Mouse (Mus musculus) skeletal muscle tissue, adult 2 months (tissue): ENCODE measurements around the gene Naxe.

ENCODE experiments used
- DNase-seq: peaks from one replicate; pipeline ENCODE4 v3.0.0-alpha.2; 2012; ENCODE audit warnings: low read depth, low spot score

The Naxe gene

DNA sequence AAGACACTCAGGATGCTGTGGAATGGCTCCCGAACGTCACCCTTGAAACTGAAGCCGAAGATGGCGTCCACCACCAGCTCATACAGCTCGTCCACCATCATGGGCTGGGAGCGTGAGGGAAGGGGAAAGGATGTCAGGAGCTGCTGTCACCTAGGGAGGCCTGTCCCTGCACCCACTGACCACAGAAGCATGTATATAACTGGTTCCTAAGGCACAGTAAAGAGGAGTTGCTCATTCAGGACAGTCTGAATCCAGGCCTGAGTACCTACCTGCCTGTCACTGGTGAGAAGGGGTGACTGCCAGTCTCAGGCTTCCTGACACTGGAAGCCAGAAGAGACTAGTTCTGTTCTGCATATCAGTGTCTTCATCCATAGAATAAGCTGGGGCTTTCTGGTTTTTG is 1.3 kb downstream of the Naxe start:
- no peak for DNase-seq

DNA sequence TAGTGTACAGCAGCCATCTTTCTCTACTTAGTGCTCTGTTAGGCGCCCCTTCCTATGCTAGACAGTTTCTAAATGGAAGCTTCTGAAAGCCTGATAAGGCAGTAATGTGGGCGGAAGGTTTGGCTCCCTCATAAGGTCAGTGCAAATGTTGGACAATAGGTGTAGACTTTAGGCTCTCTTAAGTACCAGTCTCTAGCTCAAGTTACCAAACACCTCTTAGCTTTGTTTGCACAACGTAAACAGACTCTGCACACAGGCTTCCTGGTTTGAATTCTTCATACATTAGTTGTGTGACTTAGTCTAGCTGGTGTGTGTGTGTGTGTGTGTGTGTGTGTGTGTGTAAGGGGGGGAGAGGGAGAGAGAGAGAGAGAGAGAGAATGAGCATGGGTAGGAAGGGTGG is 8.8 kb downstream of the Naxe start:
- no peak for DNase-seq

DNA sequence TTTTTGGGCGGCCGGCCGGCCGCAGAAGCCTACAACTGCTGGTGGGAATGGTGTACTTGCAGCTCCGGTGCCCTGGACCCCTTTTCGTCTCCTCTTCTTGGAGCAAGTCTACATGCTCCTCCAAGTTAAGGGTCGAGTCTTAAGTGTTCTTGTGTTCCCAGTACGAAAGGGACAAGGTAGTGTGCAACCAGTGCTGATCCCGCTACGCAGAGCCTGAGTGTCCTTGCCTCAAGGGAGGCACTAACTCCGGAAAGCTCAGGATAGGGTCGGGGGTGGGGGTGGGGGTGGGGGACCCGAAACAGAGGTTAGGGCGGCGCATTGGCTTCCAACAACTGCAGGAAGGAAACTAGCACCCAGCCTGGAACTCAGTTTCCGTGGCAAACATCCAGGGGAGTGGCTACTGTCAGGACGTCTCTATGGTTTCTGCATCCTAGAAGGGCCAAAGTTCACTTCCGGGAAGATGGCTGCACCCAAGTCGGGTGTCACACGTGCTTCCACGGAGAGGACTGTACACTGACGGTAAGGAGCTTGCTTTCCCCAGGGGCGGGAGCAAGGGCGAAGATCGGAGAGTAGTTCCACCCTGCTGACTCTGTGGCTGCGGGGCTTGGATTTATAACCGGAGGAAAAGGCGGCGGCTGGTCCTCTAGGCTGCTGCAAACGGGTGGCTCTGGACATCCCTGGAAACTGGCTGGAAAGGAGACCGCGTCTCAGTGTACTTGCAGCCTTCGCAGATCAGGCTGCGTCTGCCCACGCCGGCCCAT is 15.5 kb downstream of the Naxe start, which contains the start of gene Gpatch4:
Gene Gpatch4 (plus strand): TSS at position 448 of the 761 bp plus-strand sequence.
- DNase-seq: peak; percentile 94

DNA sequence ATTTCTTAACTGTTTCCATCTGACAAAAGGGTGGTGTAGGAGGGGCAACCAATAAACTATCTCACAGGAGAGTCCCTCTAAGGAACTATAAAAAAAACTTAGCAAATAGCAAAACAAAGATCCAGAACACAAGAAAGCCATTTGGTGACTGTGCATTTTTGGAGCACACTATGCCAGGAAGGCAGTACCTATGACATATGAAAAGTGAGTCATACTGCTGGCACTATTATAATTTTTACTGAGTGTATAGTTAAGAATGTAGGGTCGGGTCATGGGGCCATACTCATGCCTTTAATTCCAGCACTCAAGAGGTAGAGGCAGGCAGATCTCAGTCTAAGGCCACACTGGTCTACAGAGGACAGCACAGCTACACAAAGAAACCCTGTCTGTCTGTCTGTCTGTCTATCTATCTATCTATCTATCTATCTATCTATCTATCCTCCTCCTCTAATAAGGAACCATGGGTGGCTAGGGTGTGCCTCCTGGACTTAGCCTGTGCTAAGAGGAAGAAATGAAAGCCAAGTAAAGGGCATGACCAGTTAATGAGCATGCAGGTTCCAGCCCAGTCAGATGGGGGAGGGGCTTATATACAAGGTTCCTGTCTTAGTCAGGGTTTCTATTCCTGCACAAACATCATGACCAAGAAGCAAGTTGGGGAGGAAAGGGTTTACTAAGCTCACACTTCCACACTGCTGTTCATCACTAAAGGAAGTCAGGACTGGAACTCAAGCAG is 22.6 kb downstream of the Naxe start:
- DNase-seq: no peak

DNA sequence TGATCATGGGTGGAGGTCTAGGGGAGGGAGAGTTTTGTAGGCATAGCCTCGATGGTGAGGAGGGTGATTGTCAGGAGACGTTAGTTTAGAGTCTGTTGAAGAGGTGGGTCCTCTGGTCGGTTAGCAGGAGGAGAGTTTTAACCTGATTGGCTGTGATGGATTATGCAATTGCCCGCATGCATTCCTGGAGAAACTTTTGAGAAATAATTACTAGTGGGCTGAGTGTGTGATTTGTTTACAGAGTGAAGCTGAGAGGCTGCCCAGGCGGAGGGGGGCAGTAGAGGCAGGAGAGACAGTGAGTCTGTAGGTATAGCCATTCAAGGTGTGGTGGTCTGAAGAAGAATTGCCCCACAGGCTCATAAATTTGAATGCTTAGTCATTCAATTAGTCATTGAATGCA is 24.8 kb downstream of the Naxe start:
- DNase-seq: no peak

DNA sequence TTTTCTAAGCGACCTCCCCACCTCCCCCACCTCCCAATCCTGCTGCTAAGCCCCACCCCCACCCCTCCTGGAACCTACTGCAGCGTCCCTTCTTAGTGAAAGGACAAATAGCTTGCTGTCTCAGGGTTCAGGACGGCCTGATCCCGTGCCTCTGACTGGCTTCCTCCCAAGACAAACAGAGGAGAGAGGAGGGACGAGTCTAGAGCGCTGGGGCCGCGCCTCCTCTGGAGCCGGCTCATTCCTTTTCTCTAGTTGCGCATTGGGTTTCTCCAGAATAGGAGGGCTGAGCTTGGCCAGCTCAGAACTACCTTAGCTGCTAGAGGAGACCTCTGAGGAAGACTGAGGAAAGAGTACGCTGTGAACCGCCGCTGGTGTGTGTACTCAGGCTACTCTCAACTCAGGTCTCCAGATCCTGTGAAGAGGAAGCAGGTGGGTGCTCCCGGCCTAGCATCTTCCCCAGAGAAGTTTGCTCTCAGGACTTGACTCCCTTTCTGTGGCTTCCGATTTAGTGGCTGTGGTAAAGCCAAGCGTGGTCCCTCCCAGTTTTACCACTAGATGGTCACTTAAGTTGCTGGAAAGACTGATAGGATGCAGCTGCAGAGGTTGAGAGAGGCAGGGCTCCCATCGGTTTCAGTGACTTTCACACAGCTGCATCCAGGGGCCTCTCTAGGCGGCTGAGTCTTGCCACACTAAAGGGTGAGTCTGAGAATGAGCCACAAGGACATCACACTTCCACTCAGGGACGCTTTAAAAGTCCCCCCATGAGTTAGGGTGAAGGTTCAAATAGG is 27.5 kb downstream of the Naxe start:
- DNase-seq: no peak

DNA sequence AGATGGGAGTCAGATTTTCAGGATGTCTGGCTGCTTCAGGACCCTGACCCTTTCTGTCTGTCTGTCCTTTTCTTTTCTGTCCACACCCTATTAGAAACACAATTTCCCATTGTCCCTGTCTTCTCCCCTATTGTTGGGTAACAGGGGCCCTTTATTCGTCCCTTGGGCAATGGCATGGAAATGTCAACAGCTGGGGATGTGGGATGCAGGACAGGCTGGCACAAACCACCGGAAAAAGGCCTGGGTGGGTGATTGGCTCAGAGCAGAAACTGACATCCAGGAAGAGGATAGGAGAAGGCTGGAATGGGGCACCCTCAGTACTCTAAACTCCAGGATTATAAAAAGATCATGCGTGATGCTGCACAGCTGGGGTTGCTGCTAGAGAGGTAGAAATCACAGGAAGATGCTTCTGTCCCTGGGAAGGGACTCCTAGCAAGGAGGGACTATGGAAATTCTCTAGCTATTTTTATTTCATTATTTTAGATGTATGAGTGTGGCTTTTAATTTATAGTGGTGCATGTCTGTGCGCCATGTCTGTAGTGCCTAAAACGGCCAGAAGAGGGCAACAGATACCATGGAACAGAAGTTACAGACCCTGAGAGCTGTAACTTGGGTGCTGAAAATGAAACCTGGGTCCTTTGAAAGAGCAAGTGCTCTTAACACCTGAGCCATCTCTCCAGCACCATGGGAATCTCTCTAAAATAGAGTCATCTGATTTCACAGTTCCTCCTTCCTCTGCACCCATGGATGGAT is 30.7 kb downstream of the Naxe start, which contains the start of gene Hapln2:
Gene Hapln2 (minus strand): TSS at position 150 of the 753 bp plus-strand sequence.
- DNase-seq: no peak

DNA sequence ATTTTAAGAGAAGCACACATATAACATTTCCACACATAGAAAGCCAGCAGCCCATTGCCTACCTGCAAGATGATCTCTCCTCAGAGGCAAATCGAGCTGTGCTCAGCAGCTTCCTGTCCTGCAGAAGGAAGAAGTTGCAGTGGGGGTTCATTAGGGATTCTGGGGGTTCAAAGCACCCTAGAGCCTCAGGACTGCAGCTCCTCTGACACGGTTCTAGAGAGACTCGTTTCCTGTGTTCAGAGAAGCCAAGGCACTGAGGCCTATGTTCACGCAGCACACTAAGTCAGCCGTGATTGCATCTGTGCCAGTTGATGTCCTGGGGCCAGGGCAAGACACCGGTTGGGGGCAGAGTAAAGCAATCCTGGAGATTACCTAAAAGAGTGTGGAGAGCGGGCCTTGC is 31.5 kb downstream of the Naxe start:
- no peak for DNase-seq

DNA sequence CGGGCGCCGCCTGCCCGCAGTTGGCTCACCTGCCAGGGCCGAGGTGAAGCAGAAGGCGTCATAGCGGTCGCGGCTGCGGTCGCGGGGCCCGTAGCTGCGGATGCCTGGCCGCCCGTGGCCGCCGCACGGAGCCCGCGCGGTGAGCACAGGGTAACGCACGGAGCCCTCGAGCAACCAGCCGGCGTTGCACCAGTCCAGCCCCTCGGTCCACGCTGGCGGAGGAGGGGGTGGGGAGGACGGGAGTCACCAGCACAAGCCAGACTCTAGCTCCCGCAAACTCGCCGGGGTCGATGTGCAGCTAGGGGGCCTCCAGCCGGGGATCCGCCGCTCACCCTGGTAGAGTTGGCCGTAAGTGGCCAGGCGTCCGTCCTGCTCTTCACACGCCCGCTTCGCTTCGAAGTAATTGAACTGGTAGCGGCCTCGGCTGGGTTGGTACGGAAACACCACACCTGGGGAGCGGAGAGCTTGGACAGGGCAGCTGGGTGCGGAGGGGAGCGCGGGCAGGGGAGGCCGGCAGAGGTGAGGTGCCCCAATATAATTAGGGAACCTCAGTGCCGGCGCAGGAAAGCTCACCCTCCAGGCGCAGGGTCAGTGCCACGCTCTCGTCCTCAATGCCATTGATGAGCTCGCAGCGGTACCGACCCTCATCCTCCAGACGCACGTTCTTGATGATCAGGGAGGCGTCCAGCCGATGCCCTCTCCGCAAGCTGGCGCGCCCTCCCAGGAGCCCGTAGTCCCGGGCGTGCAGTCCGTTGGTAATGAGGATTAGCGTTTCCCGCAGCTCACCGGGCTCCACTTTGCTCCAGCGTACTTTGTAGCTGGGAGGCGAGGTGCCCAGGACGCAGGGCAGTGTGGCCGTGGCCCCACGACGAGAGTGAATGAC is 34.9 kb downstream of the Naxe start:
- DNase-seq: no peak

DNA sequence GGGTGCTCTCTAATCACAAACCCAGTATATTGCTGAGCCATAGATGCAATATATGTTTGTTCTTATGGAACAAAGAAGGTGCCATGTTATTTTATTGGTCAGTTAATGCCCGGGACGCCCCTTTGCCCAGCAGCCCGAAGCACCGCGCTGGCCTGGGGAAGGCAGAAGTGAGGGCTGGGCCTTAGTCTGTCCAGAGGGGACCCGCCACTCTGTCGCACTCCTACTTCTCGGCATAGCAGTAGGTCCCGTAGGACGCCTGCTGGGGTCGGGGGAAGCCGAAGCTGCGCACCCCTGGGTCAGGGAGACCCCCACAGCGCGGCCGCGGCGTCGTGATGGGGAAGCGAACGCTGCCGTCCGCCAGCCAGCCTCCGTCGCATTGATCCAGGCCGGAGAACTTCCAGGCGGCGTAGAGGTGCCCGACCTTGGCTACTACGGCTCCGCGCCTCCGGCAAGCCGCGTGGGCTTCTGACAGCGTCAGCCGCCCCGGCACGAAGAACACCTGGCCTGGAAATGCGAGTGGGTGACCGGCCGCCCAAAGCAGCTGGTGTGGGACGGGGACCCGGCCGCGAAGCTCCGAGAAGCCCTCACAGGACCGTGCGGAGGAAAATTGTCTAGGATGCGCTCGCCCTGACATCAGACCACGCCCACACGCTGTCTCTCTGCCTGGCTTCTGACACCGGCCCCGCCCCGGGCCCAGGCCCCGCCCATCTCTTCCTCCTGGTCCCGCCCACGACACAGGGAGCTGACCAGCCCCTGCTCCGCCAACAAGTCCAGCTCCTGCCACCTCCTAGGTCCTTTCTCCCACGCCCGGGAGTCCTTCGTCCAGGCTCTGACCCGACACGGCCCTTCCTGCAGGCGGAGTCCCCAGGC is 35.7 kb downstream of the Naxe start:
- DNase-seq: peak; percentile 51

DNA sequence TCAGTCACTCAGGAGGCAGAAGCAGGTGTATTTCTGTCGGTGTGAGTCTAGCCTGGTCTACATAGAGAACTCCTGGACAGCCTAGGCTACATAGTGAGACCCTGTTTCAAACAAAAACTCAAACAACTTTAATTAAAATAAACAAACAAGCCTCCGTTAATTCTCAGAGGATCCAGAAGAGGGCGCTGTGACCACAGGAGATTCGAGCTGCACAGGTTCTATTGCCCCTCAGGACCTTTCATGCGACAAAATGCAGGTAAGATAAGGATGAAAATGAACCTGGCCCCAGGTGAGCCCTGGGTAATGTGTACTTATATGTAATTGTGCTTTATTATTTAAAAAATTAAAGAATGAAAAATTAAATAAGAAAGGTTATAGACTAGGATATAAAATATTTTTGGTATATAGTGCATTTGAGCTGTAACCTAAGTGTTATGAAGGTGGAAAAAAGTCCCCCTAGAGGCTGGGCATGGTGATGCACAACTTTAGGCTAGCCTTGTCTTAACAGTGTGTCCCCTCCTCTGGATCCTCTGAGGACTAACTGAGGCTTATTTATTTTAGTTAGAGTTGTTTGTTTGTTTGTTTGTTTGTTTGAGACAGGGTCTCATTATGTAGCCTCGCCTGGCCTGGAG is 47.5 kb downstream of the Naxe start:
- DNase-seq: no peak
